Mouse (Mus musculus) megakaryocyte, adult 5-6 weeks (primary cell): ENCODE measurements around the gene Zfp292. TPM values are rescaled to one million over a fixed set of nuclear protein-coding genes. Genes with fewer than 3 reads are reported as not detected.

Experiments used
- ATAC-seq: 2 replicates; pipeline ENCODE4 v1.8.0; 2016; ENCODE audit warnings: mild to moderate bottlenecking, inconsistent platforms; ENCODE audit not compliant: poor library complexity, severe bottlenecking
- total RNA-seq, 2 experiments: library from RNA; stranded (forward) in 1 of 2; stranded (reverse) in 1 of 2; fragments of 153-499, 151-499 nt in 1 of 2; fragments of 221-1000, 200-1000 nt in 1 of 2; gene quantifications; 2 replicates each; pipeline versions ENCODE4 v1.2.3 to v1.2.4; 2015 to 2017

Zfp292 gene
- total RNA-seq, 2 experiments from 2014 or later: 24.6 to 25.0 TPM

DNA sequence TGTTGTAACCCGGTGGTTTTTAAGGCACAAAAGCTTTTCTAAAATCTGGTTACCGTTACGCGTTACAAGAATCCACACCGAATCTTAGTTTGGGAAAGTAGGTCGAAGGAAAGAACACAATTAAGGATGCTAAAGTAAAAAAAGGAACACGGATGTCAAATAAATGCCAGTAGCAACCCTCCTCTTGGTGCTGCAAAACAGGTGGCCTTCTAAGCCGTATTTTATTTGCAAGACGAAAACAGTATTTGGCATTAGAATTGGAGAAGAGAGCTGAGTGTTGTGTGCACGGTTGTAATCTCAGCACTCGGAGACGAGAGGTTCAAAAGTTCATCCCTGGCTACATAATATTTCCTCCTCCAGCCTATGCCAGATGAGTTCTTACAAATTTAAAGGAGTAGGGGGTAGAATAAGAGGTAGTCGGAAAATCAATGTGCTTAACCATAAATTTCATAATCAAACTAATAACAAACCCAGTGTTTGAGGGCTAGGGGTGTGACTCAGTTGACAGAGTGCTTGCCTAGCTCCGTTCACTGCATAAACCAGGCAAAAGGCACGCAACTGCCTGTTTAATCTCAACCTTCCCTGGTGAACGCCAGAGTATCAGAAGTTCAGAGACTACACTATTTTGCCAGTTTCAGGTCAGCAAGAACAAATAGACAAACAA lies 738 bp upstream of the Zfp292 start:
- ATAC-seq: no peak

DNA sequence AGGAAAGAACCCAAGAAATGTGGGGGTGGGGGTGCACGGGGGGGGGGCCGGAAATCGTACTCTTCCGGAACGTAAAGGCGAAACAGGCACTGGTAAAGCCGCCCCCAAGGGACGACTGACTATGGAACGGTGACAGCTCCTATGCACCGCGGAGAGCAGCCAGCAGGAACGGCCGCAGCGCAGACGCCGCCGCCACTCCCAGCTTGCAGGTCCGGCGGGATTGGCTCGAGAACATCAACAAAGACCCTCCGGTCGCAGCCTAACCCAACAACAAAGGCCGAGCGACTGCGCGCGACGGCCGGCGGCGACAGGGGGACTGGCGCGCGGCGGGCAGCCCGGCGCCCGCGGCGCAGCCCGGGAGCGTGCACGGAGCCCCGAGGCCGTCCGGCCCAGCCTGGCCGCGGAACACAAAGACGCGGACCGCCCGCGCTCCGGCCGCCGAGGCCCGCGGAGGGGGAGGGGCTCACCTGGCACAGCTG lies 430 bp downstream of the Zfp292 start:
- 0 out of 2 replicates have a peak, but pooled peaks have one; percentile 8 for ATAC-seq

DNA sequence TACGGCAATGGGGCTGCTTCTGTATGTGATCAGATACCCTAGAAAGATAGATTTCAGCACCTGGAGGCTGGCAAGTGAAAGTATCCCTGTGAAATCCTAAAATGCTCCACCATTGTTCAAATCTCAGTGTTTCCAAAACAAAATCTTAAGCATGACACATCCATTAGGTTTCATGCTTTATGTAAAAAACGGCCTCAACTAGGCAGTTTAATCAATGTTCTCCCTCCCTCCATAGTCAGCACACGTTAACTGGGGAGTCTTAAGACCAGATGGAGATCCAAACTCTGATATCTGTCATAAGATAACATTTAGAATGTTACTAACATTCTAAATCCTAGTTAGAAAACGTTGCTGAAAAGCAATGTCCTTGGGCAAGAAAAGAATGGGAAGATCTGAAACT lies 909 bp downstream of the Zfp292 start:
- no peak for ATAC-seq

DNA sequence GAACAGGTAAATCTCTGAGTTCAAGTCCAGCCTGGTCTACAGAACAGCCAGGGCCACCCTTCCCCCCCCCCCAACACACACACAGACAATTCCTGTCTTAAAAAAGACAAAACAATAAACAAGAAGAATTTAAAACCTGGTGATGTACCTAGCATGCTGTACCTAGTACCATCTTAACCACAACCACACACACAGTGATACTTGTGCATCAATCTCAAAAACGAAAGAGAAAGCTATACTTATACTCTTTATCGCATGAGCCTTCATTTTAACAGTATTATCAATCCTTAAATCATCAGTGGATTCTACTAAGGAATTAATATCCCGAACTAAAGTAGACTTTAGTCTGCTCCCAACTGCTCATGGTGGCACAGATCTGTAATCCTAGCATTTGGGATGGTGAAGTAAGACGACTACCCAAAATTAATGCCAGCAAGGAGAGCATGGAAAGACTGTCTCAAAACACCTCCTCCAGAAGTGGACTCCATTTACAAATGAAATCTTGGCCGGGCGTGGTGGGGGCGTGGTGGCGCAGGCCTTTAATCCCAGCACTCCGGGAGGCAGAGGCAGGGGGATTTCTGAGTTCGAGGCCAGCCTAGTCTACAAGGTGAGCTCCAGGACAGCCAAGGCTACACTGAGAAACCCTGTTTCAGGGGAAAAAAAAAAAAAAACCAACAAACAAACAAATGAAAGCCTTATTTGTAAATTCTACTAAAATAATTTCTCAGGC lies 1.7 kb downstream of the Zfp292 start:
- ATAC-seq: no peak

DNA sequence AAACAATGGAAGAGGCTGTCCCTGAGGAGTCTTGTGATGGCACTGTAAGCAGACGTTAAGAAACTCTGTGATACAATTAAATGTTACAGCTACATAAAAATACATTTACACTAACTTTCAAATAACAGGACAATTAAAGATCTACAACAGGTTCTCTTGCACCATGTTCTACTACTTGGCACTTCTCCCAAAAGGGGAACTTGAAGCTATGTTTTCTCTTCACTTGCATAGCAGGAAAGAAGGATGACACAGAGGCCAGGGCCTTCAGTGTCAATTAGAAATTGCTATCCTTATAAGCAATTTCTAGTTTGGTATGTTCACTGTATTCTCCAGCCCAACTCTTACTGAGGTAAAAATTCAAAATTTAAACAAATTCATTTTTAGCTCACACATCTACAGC lies 8.5 kb downstream of the Zfp292 start:
- no peak for ATAC-seq

DNA sequence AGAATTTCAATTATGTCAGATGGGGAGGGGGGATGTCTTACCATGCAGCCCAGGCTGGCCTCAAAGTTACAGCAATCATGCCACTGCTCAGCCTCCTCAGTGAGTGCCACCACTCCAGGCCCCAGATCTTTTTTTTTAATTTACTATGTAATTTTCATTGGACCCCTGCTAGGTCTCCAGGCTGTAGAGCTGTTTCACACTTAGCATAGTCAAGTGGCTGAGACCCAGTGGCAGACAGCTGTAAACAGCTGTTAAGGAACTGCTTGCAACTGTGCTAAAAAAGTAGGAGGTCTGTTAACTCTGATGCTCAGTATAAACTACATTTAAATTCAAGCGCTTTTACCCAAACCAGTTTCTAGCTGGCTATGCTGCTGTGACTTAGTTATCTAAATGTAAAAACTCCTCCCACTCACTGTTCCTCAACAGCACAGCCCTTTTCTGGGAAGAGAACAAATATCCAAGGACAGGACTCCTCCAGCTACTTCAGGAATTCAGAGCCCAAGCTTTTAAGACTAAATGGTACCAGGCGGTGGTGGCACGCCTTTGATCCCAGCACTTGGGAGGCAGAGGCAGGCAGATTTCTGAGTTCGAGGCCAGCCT lies 9.8 kb downstream of the Zfp292 start:
- ATAC-seq: no peak

DNA sequence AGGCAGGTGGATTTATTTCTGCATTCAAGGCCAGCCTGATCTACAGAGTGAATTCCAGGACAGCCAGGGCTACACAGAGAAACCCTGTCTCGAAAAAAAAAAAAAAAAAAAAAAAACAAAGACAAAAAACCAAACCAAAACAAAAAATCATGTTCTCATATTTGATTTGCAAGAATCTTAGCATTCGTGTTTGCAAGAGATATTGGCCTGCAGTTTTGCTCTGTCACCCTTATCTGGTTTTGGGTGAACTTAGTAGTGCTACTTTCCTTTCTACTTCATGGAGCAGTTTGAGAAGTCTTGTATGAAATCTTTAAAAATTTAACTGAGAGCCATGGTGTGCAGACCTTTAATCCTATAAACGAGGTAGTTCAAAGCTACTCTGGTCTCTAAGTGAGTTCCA lies 12.9 kb downstream of the Zfp292 start:
- no peak for ATAC-seq

DNA sequence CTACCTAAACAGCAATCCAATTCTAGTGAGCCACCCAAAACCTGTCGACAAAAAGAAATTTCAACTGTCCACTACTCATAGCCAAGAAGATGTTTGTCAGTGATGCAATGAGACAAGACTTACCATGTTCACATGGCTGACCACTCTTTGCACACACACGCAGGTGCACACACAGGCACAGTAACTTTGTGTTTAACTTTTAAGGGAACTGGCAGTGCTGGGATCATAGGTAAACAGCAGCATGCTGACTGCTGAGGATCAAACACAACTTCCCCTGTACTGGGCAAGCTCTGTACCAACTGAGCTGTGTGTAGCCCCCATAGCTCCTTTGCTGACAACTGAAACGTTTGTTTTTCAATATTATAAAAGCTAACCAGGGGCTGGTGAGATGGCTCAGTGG lies 21.3 kb downstream of the Zfp292 start:
- no peak for ATAC-seq

DNA sequence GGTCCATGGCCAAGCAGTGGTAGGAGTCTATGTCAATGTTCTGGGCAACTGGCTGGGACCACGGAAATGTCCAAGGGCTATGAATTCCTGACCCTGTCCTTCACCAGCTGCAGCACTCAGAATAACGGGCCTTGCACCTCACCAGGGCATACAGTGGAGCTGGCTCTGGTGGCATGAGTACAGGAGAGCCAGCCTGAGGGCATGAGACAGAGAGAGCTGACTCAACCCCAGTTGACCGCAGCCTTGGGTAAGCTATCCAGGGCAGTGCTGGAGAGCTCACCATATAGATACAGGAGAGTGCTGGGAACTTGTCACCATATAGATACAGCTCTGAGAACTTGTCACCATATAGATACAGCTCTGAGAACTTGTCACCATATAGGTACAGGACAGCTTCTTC lies 23.3 kb downstream of the Zfp292 start:
- ATAC-seq: no peak

DNA sequence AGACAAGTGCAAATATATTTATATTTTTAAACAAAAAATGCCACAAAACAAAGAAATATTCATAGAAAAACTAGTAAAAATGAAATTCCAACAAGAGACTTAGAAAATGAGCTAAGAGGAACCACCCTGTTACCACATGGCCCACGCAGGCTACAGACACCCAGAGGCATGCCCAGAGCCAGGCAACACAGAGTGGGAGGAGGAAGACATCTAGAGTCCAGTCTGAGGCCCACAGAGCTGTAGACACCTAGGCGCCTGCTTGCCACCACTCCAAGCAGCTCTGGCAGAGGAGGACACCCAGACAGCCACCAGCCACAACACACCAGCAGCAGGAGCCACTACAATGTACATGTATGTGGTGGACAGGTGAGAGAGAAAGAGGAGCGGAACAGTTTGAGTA lies 23.9 kb downstream of the Zfp292 start:
- peak; percentile 51 for ATAC-seq

DNA sequence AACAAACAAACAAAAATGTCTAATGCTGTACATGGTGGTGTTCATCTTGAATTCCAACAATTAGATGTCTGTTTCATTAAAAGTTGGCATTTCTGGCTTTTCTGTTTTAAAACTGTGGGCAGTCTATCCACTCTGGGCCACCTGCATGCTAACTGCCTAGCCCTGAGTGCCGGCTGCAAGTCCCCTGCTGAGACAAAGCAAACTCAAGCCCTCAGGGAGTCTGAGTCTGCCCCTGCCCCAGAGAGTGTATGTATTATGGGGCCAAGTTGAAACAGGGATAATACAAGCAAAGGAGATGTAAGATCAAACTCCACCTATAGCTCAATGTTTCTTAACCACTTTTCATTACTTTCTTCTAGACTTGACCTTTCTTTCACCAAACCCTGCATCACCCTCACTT lies 26.8 kb downstream of the Zfp292 start:
- ATAC-seq: no peak

DNA sequence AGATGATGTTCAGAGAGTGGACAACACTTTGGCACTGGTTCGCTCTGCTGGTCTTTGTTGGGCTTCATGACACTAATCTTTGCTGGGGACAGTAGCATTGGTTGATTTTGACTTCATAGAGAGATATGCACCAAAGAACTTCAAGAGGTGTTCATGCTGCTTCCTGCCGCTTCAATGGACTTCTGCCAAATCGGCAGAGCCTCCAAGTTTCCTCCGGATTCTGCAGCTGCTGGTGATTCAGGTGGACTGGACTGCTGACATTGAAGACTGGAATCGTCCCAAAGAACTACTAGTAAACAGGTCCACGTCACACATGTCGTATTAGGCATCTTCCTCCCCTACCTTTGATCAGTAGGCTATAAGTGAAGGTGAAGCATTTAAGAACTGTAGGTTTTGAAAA lies 30.7 kb downstream of the Zfp292 start:
- no peak for ATAC-seq

DNA sequence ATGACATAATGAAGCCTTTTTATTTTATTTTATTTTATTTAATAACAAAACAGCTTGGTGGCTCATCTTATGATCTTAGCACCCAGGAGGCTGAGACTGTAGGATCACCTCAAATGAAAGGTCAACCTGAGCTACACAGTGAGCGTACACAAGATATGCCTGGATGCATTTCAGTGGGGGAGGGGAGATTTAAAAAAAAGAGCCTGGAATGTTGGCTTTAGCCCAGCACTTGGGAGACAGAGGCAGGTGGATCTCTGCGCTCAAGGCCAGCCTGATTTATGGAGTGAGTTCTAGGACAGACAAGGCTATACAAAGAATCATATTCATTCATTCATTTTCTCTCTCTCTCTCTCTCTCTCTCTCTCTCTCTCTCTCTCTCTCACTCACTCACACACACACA lies 32.6 kb downstream of the Zfp292 start:
- no peak for ATAC-seq

DNA sequence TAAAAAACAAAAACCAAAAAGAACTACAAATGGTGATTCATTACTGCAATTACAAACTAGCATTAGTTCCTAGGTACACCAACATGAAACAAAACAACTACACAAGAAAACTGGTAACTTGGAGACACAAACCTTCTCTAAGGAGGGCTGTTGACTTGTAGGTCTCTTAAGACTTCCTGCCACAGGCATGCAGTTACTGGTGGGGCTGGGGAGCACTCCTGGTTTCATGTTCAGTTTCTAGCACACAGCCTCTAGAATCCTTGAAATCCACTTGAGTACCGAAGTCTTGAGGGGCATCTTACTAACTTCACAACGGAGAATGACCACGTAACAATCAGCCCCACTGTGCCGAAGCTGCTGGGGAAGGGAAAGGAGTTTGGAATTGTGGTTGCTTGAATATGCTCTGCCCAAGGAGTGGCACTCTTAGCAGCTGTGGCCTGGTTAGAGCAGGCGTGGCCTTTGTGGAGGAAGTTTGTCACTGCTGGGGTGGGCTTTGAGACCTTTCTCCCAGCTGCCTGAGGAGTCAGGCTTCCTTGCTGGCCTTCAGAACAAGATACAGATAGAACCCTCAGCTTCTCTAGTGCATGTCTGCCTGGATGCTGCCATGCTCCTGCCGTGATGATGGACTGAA lies 35.0 kb downstream of the Zfp292 start:
- peak; percentile 30; the same call in 1 of the 2 replicates for ATAC-seq

DNA sequence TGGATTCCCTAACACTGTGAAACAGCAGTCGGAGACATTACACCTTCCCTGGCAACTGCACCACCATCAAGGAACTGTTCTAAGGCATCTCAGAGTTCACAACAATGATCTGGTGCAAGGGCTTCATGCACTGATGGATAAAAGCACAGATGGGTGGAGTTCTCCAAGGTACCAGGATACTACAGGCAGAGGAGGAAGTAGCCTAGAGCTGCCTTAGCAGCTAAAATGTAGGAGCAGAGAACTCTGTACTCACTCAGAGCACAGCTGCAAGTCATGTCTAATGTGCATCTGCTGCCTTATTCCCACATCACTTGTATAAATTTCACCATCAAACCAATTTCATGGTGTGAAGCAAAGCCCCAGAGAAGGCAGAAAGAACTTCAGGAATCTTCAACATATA lies 38.9 kb downstream of the Zfp292 start:
- no peak for ATAC-seq

DNA sequence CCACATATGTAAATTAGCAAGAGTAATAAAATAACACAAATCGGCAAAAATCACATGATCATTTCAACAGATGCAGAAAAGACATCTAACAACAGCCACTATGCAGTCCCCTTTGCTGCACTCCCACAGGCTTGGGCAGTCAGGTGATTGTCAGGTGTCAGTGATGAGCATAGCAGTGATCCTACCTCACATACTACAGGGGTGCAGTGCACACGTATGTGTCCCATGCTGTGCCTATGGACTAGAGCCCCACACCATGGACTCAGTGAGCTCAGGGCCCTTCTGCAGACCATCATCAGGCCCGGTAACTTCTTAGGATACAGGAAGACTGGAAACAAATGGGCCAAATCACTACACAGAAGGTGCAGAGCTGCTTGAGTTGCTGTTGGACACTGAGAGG lies 39.9 kb downstream of the Zfp292 start:
- no peak for ATAC-seq

DNA sequence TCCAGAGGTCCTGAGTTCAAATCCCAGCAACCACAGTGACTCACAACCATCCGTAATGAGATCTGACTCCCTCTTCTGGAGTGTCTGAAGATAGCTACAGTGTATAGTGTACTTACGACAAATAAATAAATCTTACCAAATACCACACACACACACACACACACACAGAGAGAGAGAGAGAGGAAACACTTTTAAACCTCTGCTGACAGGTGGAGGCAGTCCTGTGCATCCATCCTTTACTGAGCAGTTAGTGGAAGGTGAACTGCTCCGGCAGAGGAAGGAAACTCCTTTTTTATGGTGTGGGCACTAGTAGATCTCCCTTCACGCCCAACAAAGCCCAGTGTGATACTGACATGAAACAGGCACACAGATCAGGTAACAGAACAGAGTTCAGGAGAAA lies 51.3 kb downstream of the Zfp292 start:
- no peak for ATAC-seq

DNA sequence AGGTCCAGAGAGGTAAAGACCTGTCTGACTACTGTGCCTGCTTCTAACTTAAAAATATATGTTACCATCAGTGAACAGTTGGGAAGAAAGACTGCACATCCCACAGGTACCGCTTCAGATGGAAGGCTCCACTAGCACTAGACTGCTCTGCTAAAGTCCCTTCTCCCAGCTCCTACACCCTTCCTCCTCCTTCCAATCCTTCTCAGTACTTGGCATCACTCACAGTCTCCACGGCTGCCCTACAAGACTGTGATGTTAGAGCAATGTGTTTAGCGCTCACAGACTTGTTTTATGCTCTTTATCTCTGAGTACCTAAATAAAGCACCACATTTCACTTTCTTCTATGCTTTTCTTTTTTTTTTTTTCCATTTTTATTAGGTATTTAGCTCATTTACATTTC lies 53.3 kb downstream of the Zfp292 start:
- no peak for ATAC-seq

DNA sequence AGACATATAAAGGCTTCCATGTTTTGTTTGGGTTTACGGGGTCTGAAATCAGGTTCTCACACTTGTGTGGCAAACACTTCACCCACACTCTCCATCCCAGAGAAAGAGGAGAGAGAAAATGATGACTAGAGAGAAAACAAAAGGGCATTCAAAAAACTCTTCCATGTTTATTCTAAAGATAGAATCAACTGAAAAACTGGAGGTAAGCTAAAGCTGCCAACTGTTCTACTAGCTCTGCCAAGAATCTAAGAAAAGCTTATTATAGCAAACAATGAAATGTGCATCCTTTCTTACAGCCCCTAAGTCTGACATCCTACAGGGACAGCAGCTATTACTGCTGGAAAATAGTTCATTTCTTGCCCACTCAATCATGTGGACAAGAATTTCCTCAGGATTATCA lies 58.9 kb downstream of the Zfp292 start:
- ATAC-seq: no peak

DNA sequence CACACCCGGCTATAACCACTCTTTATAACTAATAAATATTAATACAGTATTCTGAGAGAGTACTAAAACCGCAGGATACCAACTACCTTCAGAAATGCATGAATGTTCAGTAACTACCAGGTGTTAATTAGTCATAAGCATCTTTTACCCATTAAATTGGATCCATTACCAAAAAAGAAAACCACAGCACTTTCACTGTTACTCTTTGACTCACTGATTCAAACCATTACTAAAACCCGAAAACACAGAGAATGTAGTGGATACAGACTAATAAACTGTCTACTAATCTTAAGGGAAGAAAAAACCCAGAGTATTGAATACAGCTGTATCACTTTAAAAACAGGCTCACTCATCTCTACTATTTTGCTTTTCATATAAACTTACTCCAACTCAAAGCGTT lies 62.9 kb downstream of the Zfp292 start:
- no peak for ATAC-seq

DNA sequence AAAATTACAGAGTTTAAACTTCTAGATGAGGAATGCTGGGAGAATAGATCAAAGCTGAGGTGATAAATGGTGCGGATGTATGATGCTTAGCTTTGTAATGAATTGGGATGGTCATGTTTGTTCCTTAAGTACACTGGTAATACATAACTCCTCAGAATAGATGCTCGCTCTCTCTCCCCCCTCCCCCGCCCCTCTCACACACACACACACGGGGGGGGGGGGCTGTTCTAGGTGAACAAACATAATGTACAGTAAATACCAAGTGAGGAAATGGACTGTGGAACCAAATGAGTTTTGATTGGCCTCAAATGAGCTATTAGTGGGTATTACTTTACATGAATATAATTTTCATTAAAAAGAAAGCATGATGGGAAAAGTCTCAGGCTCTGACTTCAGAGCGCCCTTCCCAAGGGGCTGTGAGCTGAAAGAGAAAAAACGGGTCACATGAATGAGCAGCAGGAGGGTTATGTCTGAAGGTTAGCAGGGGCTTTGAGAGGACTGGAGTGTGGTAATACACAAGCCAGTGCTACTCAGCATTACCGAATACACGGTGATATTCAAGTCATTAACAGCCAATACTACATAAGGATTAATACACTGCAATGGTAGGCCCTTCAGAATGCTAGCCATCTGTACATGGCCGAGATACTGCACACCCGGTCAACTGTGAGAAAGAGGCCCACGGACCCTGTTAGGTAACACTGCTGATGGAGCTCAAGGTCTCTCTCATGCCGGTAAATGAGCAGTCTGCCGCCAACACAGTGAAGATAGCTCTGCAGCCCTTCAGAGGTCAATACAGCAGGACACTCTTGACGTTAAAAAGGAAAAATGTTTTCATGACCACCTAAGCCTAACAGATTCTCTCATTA lies 81.4 kb downstream of the Zfp292 start:
- ATAC-seq: no peak
